Mouse (Mus musculus): Measurements from ENCODE around the gene Btbd35f28.

The Btbd35f28 gene

GRCm38 (mm10) chrX:4196276-4196675 lies at the start of gene Btbd35f28:
Gene Btbd35f28, plus strand, starts transcription at chrX:4196576.
- in situ Hi-C loops (cut with MboI, MseI), result loop anchor here (25.0 kb wide), 1 partner anchor 741 kb away; no protein-coding TSS in a partner anchor

All from T-helper 2 cell (primary cell).